Mouse (Mus musculus) right cerebral cortex, postnatal 4 days (tissue): Measurements from ENCODE around the gene Rps6ka5.

Experiments used
- DNase-seq: peaks from one replicate; pipeline ENCODE4 v3.0.0-alpha.2; 2022

The Rps6ka5 gene

DNA sequence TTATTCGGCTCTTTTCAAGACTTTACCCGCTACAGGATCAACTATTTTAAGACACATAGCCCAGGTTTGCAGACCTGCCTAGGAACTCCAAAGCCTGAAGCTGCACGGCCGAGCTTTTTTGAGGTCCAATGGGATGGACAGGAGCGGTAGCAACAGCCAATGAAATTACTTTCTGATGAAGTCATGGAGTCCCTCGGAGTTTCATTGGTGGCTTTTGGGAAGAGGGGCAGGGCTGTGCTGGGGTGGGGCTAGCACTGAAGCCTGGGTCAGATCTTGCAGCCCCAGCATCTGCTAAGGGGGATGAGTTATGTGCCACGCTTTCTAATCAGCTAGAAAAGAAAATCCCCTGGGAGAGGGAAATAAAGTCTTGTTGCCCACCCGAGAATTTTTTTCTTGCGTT lies 199.0 kb downstream of the Rps6ka5 start:
- peak; percentile 57 for DNase-seq

DNA sequence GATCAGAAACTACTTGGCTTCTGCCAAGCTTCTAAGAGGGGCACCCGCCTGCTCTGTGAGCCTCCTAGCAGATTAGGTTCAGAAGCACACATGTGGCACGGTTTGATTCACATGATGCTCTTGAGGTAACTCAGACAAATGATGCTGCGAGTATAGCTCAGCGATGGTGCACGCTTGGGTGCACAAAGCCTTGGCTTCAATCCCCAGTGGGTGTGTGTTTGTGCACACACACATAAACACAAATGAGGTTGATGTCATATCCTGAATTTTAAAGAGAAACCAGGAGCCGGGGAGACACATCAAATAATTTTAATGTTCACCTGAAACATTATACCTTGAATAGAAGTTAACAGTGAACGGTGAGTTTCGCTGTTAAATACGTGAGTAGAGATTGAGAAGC lies 199.5 kb downstream of the Rps6ka5 start:
- DNase-seq: no peak

DNA sequence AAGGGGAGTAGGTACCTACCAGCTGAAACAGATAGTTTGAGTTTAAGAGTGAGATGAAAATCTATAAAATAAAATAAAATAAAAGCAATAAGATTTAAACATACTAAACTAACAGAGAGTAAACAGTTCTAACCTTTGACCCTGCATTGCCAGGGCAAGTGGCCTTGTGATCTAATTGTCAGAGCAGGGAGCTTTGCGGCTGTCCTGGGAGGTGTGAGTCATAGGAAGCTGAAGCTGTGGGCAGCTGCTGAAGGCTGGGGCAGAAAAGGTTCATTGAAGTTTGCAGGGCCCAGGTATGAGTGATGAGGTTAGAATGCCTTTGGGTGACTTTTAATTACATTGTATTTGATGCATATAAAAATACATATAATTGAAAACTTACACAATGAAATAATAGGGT lies 200.8 kb downstream of the Rps6ka5 start:
- DNase-seq: no peak

DNA sequence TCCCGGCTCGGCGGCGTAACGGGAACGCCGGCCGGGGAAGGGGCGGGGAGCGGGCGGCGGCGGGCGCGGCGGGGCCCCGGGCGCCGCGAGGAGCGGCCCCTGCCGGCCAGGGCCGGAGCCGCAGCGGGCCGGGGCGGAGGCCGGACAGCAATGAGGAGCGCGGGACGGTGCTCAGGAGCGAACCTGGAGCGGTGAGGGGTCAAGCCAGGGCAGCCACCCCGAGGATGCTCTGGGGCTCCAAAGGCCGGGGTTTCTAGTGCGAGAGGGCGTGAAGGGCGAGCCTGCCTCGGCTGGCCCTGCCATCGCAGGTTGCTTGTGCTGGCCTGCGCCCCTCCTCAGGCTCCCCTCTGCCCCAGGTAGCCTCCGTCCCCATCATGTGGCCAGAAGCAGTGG lies 206.0 kb downstream of the Rps6ka5 start, which contains the start of gene Ttc7b:
Gene Ttc7b (minus strand): TSS at position 33 of the 393 bp plus-strand sequence.
- peak; percentile 48 for DNase-seq

GRCm38 (mm10) chr12:100520077-100520793 lies 206.5 kb downstream of the Rps6ka5 start:
- peak; percentile 57 for DNase-seq

GRCm38 (mm10) chr12:100519684-100520076 lies 207.1 kb downstream of the Rps6ka5 start:
- DNase-seq: no peak

DNA sequence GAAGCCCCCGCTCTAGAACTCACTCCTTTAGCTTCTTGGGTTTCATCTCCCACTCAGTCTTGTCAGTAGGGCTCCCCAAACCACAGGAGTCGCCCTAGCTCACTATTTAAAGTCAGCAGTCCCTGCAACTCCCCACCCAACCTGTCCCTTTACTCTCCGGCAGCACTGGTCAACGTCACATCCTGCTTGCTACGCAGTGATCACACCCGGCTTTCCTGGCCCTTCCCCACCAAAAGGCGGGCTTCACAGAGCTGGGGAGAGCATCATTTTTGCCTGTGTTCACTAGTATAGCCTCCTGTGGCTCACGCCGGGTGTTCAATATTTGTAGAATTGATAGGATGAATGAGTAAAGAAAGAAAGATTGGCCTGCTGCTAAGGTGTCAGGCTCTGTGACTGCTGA lies 209.4 kb downstream of the Rps6ka5 start:
- DNase-seq: no peak

DNA sequence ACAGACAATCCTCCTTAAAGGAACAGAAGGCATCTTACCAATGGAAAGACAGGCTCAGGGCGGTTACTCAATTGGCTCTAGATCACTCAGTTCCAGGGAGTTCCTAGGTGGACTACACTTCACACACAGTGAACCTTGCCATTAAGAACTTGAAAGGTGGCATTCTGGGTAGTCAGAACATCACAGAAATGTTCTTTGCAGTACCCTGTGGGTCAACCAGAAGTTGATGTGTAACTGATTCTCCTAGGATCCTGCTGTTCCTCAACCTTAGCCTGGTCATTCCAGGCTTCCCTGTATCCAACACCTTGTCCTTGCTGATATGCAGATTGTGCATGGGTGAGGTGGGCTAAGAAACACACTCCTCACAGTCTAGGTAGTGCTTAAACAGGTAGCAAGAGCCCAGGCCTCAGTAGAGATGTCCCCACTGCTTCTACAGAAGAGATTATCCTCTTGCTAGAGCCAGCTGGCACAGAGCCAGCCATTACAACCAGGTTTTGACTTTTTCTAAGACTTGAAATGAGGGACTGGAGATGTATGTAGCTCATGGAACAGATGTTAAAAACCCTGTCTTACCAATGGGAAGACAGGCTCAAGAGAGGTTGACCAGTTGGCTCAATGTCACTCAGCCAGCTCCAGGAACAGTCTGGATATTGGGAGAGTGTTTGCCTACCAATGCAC lies 210.5 kb downstream of the Rps6ka5 start:
- no peak for DNase-seq

GRCm38 (mm10) chr12:100515493-100515892 lies 211.3 kb downstream of the Rps6ka5 start:
- DNase-seq: no peak

- DNase-seq: no peak
Observed at GRCm38 (mm10) chr12:100514611-100515010, 212.2 kb downstream of the Rps6ka5 start.

- no peak for DNase-seq
Observed at GRCm38 (mm10) chr12:100513131-100513530, 213.7 kb downstream of the Rps6ka5 start.

DNA sequence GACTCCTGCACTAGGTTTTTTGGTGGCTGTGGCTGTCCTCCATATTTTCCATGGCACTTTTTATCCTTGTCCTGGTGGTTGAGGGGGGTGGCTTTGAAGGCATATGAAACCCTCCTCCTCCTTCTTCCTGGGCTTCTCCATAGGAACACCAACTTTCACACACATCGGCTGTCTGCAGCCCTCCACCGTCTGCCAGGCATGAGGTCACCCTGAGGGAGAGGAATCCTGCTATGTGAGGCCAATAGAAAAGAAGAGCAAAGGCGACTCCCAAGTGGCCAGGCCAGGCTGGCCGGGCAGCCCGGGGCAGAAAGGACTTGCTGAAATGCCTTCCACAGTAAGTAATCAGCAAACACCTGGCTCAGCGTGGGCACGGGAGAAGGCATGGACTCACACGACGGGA lies 214.1 kb downstream of the Rps6ka5 start:
- no peak for DNase-seq

DNA sequence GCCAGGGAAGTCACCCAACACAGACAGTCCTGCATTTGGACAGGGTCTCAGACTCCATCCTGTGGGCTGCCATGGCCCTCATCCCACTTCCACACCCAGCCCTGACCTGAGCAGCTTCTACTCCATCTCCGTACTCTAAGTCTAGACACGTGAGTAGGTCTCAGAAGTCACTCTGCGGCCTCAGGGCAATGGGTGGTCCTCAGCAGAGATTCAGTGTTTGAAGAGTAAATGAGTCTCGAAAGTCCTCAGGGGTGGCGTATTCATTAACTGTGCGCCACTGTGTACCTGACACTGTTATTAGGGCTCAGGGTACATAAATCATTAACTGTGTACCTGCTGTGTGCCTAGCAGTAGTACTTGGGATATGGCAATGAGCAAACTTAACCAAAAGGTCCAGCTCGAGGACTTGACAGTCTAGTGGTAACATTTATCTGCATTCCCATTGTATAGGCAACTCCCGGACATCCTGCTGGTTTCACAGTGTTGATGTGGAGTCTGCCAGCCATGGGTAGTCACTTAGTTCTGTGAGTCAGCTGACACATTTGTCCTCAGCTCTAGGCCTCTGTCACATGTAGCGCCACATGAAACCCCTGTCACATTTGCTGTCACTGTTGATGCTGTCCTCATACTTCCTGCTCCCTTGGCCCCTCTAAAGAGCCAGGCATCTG lies 217.0 kb downstream of the Rps6ka5 start:
- DNase-seq: no peak

- DNase-seq: no peak
Observed at GRCm38 (mm10) chr12:100508668-100509067, 218.1 kb downstream of the Rps6ka5 start.

DNA sequence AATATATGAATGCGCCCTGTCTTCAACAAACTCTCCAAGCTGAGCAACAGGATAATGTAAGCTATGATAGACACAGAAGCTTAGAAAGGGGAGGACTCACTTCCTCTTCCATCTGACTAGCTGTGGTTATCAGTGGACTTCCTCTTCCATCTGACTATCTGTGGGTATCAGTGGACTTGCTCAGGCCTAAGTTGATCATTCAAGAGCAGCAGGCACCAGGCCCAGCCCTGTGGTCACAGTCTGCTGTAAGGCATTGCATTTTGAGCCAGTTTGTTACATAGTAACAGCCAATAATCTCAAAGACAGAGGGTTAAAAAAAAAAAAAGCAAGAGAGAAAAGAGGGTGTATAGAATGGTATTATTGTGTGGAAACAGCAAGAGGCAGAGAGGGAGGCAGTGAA lies 221.3 kb downstream of the Rps6ka5 start:
- no peak for DNase-seq

DNA sequence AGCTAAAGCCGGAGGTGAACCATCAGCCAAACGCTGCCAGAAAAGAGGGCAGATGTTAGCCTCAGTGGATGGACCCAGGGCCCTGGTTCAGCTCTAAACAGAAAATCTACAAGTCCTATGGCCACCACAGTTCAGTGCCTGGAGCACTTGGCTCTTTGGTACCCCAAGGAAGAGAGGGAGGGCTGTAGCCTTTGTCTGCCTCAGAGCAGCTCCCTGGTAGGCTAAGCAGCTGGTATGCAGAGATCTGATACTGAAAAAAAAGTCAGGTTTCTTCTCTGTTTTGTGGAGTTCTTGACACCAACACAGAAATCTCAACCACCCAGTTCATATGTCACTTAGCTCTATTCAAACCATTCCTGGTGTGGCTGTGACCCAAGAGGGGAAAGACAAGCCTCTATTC lies 222.2 kb downstream of the Rps6ka5 start:
- no peak for DNase-seq

DNA sequence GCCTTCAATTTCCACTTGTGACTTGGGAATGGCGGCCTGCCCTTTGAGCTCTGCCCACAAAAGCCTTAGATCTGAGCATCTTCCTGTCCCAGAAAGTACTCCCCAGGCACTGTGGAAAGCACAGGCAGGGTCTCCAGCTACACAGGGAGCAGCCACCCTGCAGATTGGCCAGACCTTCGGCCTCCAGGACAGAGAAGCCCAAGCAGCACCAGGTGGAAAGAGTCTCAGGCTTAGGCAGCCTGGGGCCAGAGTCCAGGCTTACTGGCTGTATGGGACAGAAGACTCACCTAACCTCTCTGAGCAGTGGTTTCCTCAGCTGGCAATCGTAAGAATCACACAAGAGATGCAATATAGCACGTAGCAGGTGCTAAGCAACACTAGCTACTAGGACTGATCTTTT lies 223.1 kb downstream of the Rps6ka5 start:
- no peak for DNase-seq

GRCm38 (mm10) chr12:100502544-100502943 lies 224.2 kb downstream of the Rps6ka5 start:
- no peak for DNase-seq

DNA sequence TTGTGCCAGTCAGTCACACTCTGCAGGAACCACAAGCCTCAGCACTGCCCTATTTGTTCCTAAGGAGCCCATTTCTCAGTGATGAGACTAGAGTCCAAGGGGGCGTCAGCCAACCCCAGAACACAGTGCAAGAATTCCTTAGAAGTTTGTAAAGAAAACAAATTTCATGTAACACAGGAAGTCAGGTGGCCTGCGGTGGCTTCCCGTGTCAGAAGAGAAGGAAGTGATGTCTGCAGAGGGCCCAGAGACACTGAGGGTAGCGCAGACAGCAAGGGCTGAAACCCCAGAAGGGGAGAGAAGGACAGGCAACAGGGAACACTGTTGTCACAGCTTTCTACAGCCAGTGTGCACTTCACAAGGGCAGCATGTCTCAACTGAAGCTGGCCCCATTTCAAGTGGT lies 225.5 kb downstream of the Rps6ka5 start:
- no peak for DNase-seq

GRCm38 (mm10) chr12:100499469-100499868 lies 227.3 kb downstream of the Rps6ka5 start:
- DNase-seq: no peak
